Mouse (Mus musculus): ENCODE measurements at regions not wholly inside any gene's neighbourhood (a gene's known extent, or its start where the extent isn't known, plus 50 kb on each side); places are given as distances from the start of the nearest gene placed in this dataset.

- no peak for TF ChIP-seq ZNF384 (IDR thresholded peaks at IDR 0.05; ENCODE audit: low read depth, low read length)
- no peak for TF ChIP-seq ZC3H11A (IDR thresholded peaks at IDR 0.05; ENCODE audit: borderline replicate concordance, low read depth, low read length)
- TF ChIP-seq HCFC1 (IDR thresholded peaks at IDR 0.05; ENCODE audit: borderline replicate concordance, insufficient read depth, low read length) = no peak
- TF ChIP-seq CHD2 (IDR thresholded peaks at IDR 0.05; ENCODE audit: low read depth, low read length) = no peak
- 0 out of 2 replicates have a peak, but pooled peaks have one; percentile 6 for TF ChIP-seq MAFK (IDR thresholded peaks at IDR 0.05; ENCODE audit: insufficient read depth, low read depth, low read length)
Measured at GRCm38 (mm10) chr2:128473241-128473954, 117.6 kb upstream of the Spdye4c start.
